Mouse (Mus musculus) cortical plate, adult 2 months (tissue): ENCODE results near the gene Fbf1. TPM values are rescaled to one million over a fixed set of nuclear protein-coding genes. Genes with fewer than 3 reads are reported as not detected.

Source experiments
- H3K27ac ChIP-seq: fragments of 200-500 bp; 2 replicates; pipeline ENCODE4 v1.5.1; 2012; ENCODE audit warnings: low read length, control low read depth, inconsistent platforms; ENCODE audit not compliant: insufficient read depth
- H3K4me1 ChIP-seq: fragments of 200-500 bp; 2 replicates; pipeline ENCODE4 v1.6.1; 2011; ENCODE audit warnings: low read length; ENCODE audit not compliant: control insufficient read depth, insufficient read depth
- H3K4me3 ChIP-seq: fragments of 200-500 bp; 2 replicates; pipeline ENCODE4 v1.5.1; 2011; ENCODE audit warnings: mild to moderate bottlenecking, low read length, control low read depth; ENCODE audit not compliant: insufficient read depth
- CTCF ChIP-seq: fragments of 200-500 bp; IDR thresholded peaks from 2 replicates; pipeline ENCODE4 v1.5.1; 2011; ENCODE audit warnings: mild to moderate bottlenecking, control low read depth, low read length; ENCODE audit not compliant: insufficient read depth; ENCODE audit errors: extremely low read depth
- POLR2A ChIP-seq: fragments of 200-500 bp; IDR thresholded peaks from 2 replicates; pipeline ENCODE4 v1.6.1; 2011; ENCODE audit warnings: mild to moderate bottlenecking, low read length, control low read depth; ENCODE audit not compliant: insufficient read depth; ENCODE audit errors: extremely low read depth
- polyA plus RNA-seq: library from polyadenylated mRNA; depleted of rRNA; stranded (reverse); fragments of >200 nt; gene quantifications from 2 replicates; pipeline ENCODE4 v1.2.3, GENCODE M21; 2012

The Fbf1 gene
- polyA plus RNA-seq, 1 experiment: 103 TPM

GRCm38 (mm10) chr11:116203150-116203549 is 35.2 kb upstream of the Fbf1 start:
- Histone ChIP-seq H3K4me1 (peaks cover 2% of the 10 kb centered on the region; the same call in 1 of the 2 replicates), H3K27ac (no peak overlapping the region), H3K4me3 (no peak overlapping the region)
- no peak for TF ChIP-seq POLR2A
- TF ChIP-seq CTCF: no peak

GRCm38 (mm10) chr11:116201151-116201550 is 33.2 kb upstream of the Fbf1 start:
- Histone ChIP-seq H3K4me3 (no peak overlapping the region), H3K27ac (no peak overlapping the region), H3K4me1 (peaks cover 2% of the 10 kb centered on the region; the same call in 1 of the 2 replicates)
- TF ChIP-seq POLR2A (no peak), CTCF (no peak)

- peak within 1 kb of the TSS; percentile 91 for H3K27ac ChIP-seq
- TF ChIP-seq POLR2A: peak; percentile 89
- no peak for TF ChIP-seq CTCF
- H3K4me3 ChIP-seq: peak within 1 kb of the TSS; percentile 98
- peaks cover 5% of the 10 kb centered on the region for H3K4me1 ChIP-seq
Measured at GRCm38 (mm10) chr11:116198639-116199531, 30.9 kb upstream of the Fbf1 start, which contains the start of the genes Ten1 and Acox1. Gene Ten1, plus strand, starts transcription at chr11:116198855. Gene Acox1, minus strand, starts transcription at chr11:116199045.

DNA sequence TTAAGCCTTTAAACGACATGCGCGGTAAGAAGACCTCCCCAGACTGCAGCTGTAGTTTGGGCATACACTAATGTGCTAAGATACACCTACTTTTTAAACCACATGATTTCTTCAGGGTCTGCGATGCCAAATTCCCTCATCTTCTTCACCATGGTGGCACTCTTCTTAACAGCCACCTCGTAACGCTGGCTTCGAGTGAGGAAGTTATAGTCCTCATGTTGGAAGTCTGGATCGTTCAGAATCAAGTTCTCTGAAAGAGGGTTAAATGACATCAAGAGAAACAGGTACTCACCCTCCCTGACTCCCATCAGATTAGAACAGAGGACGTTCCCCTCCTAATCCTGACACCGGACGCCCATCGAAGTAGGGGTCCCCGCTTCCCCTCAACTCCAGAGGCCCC is 30.2 kb upstream of the Fbf1 start:
- TF ChIP-seq POLR2A: no peak
- no peak for TF ChIP-seq CTCF
- Histone ChIP-seq H3K4me1 (peaks cover 5% of the 10 kb centered on the region), H3K27ac (peak overlapping the region; percentile 90), H3K4me3 (peak overlapping the region; percentile 98)

DNA sequence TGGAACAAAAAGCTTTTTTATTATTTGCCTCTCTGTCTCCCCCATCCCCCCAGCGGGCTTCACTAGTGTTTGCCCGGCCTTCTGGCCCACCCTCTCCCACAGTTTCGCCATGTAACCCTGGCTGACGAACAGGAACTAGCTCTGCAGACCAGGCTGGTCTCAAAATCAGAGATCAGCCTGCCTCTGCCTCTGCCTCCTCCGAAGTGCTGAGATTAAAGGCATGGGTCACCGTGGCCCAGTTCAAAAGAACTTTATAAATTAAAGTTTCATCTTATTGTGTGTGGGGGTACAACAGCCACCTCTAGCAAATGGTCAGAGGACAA is 29.6 kb upstream of the Fbf1 start:
- Histone ChIP-seq H3K27ac (no peak overlapping the region), H3K4me3 (peak overlapping the region; percentile 98; the same call in 1 of the 2 replicates), H3K4me1 (peaks cover 5% of the 10 kb centered on the region)
- no peak for TF ChIP-seq POLR2A
- no peak for TF ChIP-seq CTCF

DNA sequence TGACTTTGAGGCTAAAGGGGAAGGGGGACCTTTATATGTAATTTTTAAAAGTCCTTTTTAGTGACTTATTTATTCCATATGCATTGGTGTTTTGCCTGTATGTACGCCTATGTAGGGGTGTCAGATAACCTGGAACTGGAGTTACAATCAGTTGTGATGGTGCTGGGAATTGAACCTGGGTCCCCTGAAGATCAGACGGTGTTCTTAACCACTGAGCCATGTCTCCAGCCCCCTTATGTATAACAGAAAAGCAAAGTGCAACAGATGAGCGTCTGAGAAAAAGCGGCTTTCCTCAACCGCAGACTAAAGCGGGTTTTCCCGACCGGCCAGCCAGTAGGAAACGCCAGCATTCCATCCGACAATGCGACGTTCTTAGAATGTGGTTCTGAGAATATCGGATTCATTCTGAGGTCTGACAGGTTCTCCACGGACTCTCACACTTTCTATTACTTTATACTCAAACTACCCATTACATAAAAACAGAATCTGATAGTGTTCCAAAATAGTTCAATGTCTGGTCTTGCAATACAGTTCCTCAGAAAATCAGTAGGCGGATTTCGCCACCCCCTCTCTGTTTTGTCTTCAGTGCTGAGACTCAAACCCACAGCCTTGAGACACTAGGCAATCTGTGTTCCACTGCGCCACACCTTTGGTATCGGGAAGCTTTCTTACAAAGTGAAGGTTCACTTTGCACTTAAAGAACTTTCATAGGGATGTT is 29.1 kb upstream of the Fbf1 start:
- Histone ChIP-seq H3K4me3 (peak overlapping the region; percentile 98; the same call in 1 of the 2 replicates), H3K4me1 (peaks cover 5% of the 10 kb centered on the region), H3K27ac (no peak overlapping the region)
- TF ChIP-seq POLR2A: no peak
- TF ChIP-seq CTCF: no peak

GRCm38 (mm10) chr11:116196336-116196735 is 28.4 kb upstream of the Fbf1 start:
- Histone ChIP-seq H3K27ac (no peak overlapping the region), H3K4me3 (no peak overlapping the region), H3K4me1 (peaks cover 5% of the 10 kb centered on the region)
- TF ChIP-seq CTCF (no peak), POLR2A (no peak)

GRCm38 (mm10) chr11:116195252-116195651 is 27.3 kb upstream of the Fbf1 start:
- TF ChIP-seq POLR2A (no peak), CTCF (0 out of 2 replicates have a peak, but pooled peaks have one; percentile 15)
- Histone ChIP-seq H3K27ac (no peak overlapping the region), H3K4me1 (peaks cover 5% of the 10 kb centered on the region), H3K4me3 (no peak overlapping the region)

DNA sequence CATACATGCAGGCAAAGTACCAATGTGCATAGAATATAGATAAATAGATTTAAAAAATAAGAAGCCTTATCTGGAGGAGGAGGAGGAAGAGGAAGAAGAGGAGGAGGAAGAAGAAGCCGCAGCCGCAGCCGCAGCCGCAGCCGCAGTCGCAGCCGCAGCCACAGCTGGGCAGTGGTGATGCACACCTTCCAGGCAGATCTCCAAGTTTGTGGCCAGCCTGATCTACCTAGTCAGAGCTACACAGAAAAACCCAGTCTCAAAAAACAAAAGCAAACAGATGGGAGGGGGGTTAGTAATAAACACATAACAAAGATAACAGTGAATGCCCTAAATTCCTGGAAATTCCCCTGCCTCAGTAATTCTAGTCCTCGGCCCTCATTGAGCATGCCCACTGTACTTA is 26.7 kb upstream of the Fbf1 start:
- Histone ChIP-seq H3K4me1 (peaks cover 5% of the 10 kb centered on the region), H3K27ac (no peak overlapping the region), H3K4me3 (no peak overlapping the region)
- TF ChIP-seq POLR2A (no peak), CTCF (no peak)
